Mouse (Mus musculus) neural tube, postnatal 0 days (tissue): ENCODE data around the gene Slc13a4. TPM values are rescaled to one million over a fixed set of nuclear protein-coding genes. Genes with fewer than 3 reads are reported as not detected.

Experiments
- polyA plus RNA-seq: library from polyadenylated mRNA; unstranded; fragments of >200 nt; fragmentation: Nextera tagmentation; extraction: Ambion mirVana; gene quantifications from 2 replicates; pipeline ENCODE4 v1.2.1, GENCODE M21; 2015

The Slc13a4 gene
- polyA plus RNA-seq: 5.4 and 9.9 TPM in 2 replicates

GRCm38 (mm10) chr6:35308037-35308436 is at the start of gene Slc13a4:
Gene Slc13a4, minus strand, starts transcription at chr6:35308131.

DNA sequence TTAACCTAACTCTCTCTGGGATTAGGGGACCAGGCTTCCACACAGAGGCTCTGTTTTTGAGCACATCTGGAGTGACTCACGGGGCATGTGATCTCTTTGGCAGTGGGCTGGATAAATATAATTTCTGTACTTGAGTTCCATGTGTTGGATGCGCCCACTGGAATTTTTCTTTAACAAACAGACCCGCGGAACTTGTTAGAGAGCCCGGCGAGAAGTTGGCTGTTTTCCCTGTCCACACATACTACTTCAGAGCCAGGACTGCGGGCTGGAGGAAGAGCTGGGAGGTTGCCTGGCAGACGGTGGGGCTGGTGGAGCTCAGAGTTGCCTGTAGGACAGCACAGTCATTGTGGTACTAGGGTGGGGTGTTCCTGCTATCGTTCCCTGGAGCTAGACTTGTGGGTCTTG is 18.2 kb upstream of the Slc13a4 start, which contains the start of gene Fam180a:
TSS of gene Fam180a (minus strand) at position 31 of the 405 bp plus-strand sequence.

Other genes starting within 250 kb of the Slc13a4 start
- gene Cnot4, start 174.4 kb downstream of the Slc13a4 start, polyA plus RNA-seq: 27.0 and 33.7 TPM in 2 replicates
- 8.2 and 9.0 TPM in 2 replicates for gene Nup205, start 130.7 kb downstream of the Slc13a4 start, polyA plus RNA-seq
- 1.7 and 2.3 TPM in 2 replicates for gene Fam180a, start 18.0 kb upstream of the Slc13a4 start, polyA plus RNA-seq
- 176 and 185 TPM in 2 replicates for gene Mtpn, start 231.8 kb upstream of the Slc13a4 start, polyA plus RNA-seq